ENCODE assay signal across 27 mouse cellular contexts in genomic region chr5:97839924-97840279, GRCm38 (mm10).
DNase-seq lines count a peak whose midpoint lies in the region; ATAC-seq and TF ChIP-seq lines count a peak whose summit lies in the region.
"Had no signal": no experiment of that assay in that cellular context is flagged by ENCODE, and none has a peak within 500 bp of the region (broad histone marks: within the 10 kb centered on the region; RNA-seq: fewer than 3 reads in every experiment).

No protein-coding gene starts in this region.

- H3K4me1 ChIP-seq in lung, adult 2 months (ENCODE audit: control insufficient read depth, insufficient read depth, low read length), result peaks cover 6% of the 10 kb centered on the region
- 0 out of 2 replicates have a peak, but pooled peaks cover 4% of the 10 kb centered on the region for H3K4me1 ChIP-seq in limb, embryonic 10.5 days
- H3K4me1 ChIP-seq: embryonic facial prominence, embryonic 10.5 days; embryonic facial prominence, embryonic 13.5 days; forebrain, embryonic 12.5 days; forebrain, embryonic 15.5 days; hindbrain, embryonic 10.5 days; hindbrain, embryonic 13.5 days; intestine, embryonic 15.5 days had no signal

- TF ChIP-seq POLR2A in lung, adult 2 months (IDR thresholded peaks at IDR 0.05; ENCODE audit: borderline replicate concordance, extremely low read depth, low read depth, low read length), result no peak

- H3K27me3 ChIP-seq in limb, embryonic 10.5 days (ENCODE audit: low read depth, poor library complexity, severe bottlenecking), result no peaks in the 10 kb centered on the region
- H3K27me3 ChIP-seq: embryonic facial prominence, embryonic 13.5 days; forebrain, embryonic 12.5 days; forebrain, embryonic 15.5 days; hindbrain, embryonic 13.5 days; intestine, embryonic 15.5 days had no signal

- peak; percentile 33 for ATAC-seq in common myeloid progenitor, adult 5-6 weeks (replicated peaks; ENCODE audit: low read depth, poor library complexity, severe bottlenecking)
- peak; percentile 60 for ATAC-seq in megakaryocyte progenitor cell, adult 5-6 weeks (replicated peaks; ENCODE audit: poor library complexity)
- ATAC-seq: activated CD4-positive, CD25-positive, alpha-beta regulatory T cell, adult 4 months; forebrain, embryonic 15.5 days; hindbrain, embryonic 16.5 days; intestine, embryonic 15.5 days had no signal

- no peaks in the 10 kb centered on the region for H3K9me3 ChIP-seq in limb, embryonic 10.5 days (replicated peaks)
- H3K9me3 ChIP-seq: embryonic facial prominence, embryonic 10.5 days; embryonic facial prominence, embryonic 13.5 days; forebrain, embryonic 12.5 days; forebrain, embryonic 15.5 days; hindbrain, embryonic 10.5 days; hindbrain, embryonic 13.5 days; intestine, embryonic 15.5 days had no signal

- peak; percentile 2 to 16 for DNase-seq in B cell, adult 2 months
- no peak for DNase-seq in lung, adult 2 months
- DNase-seq in frontal cortex, postnatal 36 days (ENCODE audit: low spot score in 2 of 2), result no peak
- no peak for DNase-seq in limb, embryonic 10.5 days (ENCODE audit: low spot score)
- DNase-seq: adrenal gland, adult 8-10 months; adrenal gland, postnatal 25 days; cerebellum, adult 11-12 months; cerebellum, adult 8-10 months; cerebellum, postnatal 10 days; cerebellum, postnatal 36 days; embryo, embryonic 11 days; gastrocnemius, postnatal 10 days; gastrocnemius, postnatal 36 days; heart, adult 11 months; heart, postnatal 36 days had no signal

- no peaks in the 10 kb centered on the region for H3K36me3 ChIP-seq in limb, embryonic 10.5 days
- H3K36me3 ChIP-seq: embryonic facial prominence, embryonic 10.5 days; embryonic facial prominence, embryonic 13.5 days; forebrain, embryonic 12.5 days; forebrain, embryonic 15.5 days; hindbrain, embryonic 10.5 days; hindbrain, embryonic 13.5 days; intestine, embryonic 15.5 days had no signal

- TF ChIP-seq CTCF in lung, adult 2 months (IDR thresholded peaks at IDR 0.05; ENCODE audit: insufficient read depth, low read length), result no peak

- no peak overlapping the region for H3K27ac ChIP-seq in limb, embryonic 10.5 days
- H3K27ac ChIP-seq: embryonic facial prominence, embryonic 10.5 days; embryonic facial prominence, embryonic 13.5 days; forebrain, embryonic 12.5 days; forebrain, embryonic 15.5 days; hindbrain, embryonic 10.5 days; hindbrain, embryonic 13.5 days; intestine, embryonic 15.5 days had no signal

- no peak overlapping the region for H3K4me3 ChIP-seq in lung, adult 2 months (replicated peaks; ENCODE audit: extremely low read depth, low read depth, low read length)
- no peak overlapping the region for H3K4me3 ChIP-seq in limb, embryonic 10.5 days
- H3K4me3 ChIP-seq: embryonic facial prominence, embryonic 10.5 days; embryonic facial prominence, embryonic 13.5 days; erythroblast, embryonic 14.5 days; forebrain, embryonic 12.5 days; forebrain, embryonic 15.5 days; hindbrain, embryonic 10.5 days; hindbrain, embryonic 13.5 days; intestine, embryonic 15.5 days had no signal

Comparison
In these comparisons a context has a peak if more than half of its experiments do, and no peak if none do; other contexts are left out.
1. DNase-seq: peak in B cell, adult 2 months (2 of 2); none in lung, adult 2 months (single experiment), frontal cortex, postnatal 36 days (0 of 2) and limb, embryonic 10.5 days (single experiment).